Mouse (Mus musculus) heart, adult 2 months (tissue): ENCODE measurements at regions not wholly inside any gene's neighbourhood (a gene's known extent, or its start where the extent isn't known, plus 50 kb on each side); places are given as distances from the start of the nearest gene placed in this dataset.
"Not testable (repeated sequence)": the region's sequence is repeated elsewhere in the genome, so short reads cannot be mapped to it uniquely, and the experiment has no call there.

Experiments used
- DNase-seq, 2 experiments: peaks; one replicate each; pipeline ENCODE4 v3.0.0; 2021
- H3K27ac ChIP-seq: fragments of 200-600 bp; 2 replicates; pipeline ENCODE4 v1.8.1; 2022
- H3K27me3 ChIP-seq: fragments of 200-500 bp; 2 replicates; pipeline ENCODE4 v1.6.1; 2012; ENCODE audit warnings: mild to moderate bottlenecking, low read length, inconsistent platforms, mixed read lengths; ENCODE audit not compliant: control insufficient read depth, insufficient read depth
- H3K36me3 ChIP-seq: fragments of 200-500 bp; 2 replicates; pipeline ENCODE4 v1.6.1; 2012; ENCODE audit warnings: low read length, inconsistent platforms; ENCODE audit not compliant: control insufficient read depth, insufficient read depth
- H3K4me1 ChIP-seq: fragments of 200-500 bp; 2 replicates; pipeline ENCODE4 v1.6.1; 2011; ENCODE audit warnings: low read length; ENCODE audit not compliant: control insufficient read depth, insufficient read depth
- H3K4me3 ChIP-seq: fragments of 200-600 bp; 2 replicates; pipeline ENCODE4 v1.8.1; 2022
- H3K79me2 ChIP-seq: fragments of 200-500 bp; replicated peaks from 2 replicates; pipeline ENCODE4 v1.6.1; 2012; ENCODE audit warnings: mild to moderate bottlenecking, inconsistent platforms, low read length, moderate library complexity, mixed read lengths; ENCODE audit not compliant: control insufficient read depth, insufficient read depth
- H3K9ac ChIP-seq: fragments of 200-500 bp; 2 replicates; pipeline ENCODE4 v1.6.1; 2012; ENCODE audit warnings: low read depth, mild to moderate bottlenecking, control low read depth, inconsistent platforms, low read length, mixed read lengths
- CTCF ChIP-seq: fragments of 200-600 bp; IDR thresholded peaks from 2 replicates; pipeline ENCODE4 v1.8.1; 2022; ENCODE audit warnings: antibody characterized with exemption, mild to moderate bottlenecking, moderate library complexity
- EP300 ChIP-seq: fragments of 200-500 bp; IDR thresholded peaks from 2 replicates; pipeline ENCODE4 v1.6.1; 2011; ENCODE audit warnings: low read depth, low read length, control low read depth; ENCODE audit not compliant: insufficient read depth
- POLR2A ChIP-seq: fragments of 200-500 bp; IDR thresholded peaks from 2 replicates; pipeline ENCODE4 v1.6.1; 2011; ENCODE audit warnings: mild to moderate bottlenecking, low read depth, low read length, control low read depth; ENCODE audit not compliant: insufficient read depth
- WGBS: fragments of 180-500 bp; shearing (Covaris S2); methylation state at CpG from one replicate; pipeline ENCODE4 v1.1.7; 2018; 5-methylcytosine and 5-hydroxymethylcytosine counted together
- intact Hi-C: fragments of 180-260 bp; cut with DNase I; formaldehyde crosslinking; loops from one replicate; pipeline ENCODE4 v1.15.1; 2025

DNA sequence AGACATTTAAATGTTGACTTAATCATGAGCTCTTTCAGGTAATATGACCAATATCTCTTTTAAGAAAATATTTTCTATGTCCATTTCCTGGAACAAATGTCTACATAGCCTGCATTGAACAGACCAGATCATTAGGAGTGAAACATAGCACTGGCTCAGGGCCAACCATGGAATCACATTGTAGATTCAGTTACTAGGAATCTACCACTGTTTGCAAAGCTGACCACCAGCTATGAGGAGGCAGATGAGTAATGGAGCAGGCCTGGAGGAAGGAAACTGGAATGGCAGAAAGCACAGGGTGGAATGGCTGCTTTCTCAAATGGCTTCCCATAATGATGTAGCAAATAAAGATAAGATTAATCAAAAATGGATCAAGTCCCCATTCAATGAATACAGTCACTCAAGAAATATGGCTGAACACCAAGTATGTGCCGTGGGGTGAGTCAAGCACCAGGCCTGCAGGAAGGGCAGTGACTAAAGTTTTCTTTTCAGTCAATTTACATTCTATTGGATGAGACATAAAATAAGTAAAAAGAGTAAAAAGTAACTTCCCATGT lies 207.6 kb downstream of the Ankrd50 start:
- DNase-seq, result no peak
- Histone ChIP-seq H3K36me3 (peaks cover 8% of the 10 kb centered on the region), H3K27me3 (no peaks in the 10 kb centered on the region), H3K9ac (no peak overlapping the region), H3K4me1 (peaks cover 12% of the 10 kb centered on the region), H3K4me3 (no peak overlapping the region), H3K79me2 (no peaks in the 10 kb centered on the region), H3K27ac (peak overlapping the region; percentile 65)
- TF ChIP-seq CTCF (no peak), EP300 (no peak), POLR2A (no peak)
- intact Hi-C loops, result loop anchor here (5.0 kb wide), 1 partner anchor 35 kb away; no protein-coding TSS in a partner anchor
- 69% methylated on average over 1 of the region's 1 CpGs for WGBS

DNA sequence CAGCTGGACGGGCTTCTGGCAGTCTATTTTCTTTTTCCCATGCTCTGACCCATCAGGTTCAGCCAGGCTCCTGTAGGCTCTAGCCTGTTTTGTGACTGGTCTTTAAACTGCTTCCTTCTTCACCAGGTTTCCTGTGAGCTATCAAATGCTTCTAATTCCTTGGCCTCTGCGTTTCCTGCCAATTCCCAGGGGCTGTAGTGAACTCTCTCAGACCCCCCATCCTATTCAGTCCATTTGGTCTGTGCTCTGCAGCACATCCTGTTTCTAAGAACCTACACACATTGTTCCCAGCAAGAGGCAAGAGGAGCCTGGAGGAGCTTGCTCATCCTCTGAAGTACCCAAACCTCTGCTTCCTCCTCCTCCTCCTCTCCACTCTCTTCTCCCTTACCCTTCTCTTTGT lies 209.3 kb downstream of the Ankrd50 start:
- intact Hi-C loops, result loop anchor here (5.0 kb wide), 1 partner anchor 37 kb away; no protein-coding TSS in a partner anchor
- Histone ChIP-seq H3K27me3 (no peaks in the 10 kb centered on the region), H3K4me3 (no peak overlapping the region), H3K79me2 (no peaks in the 10 kb centered on the region), H3K36me3 (peaks cover 8% of the 10 kb centered on the region), H3K27ac (peak overlapping the region; percentile 65), H3K4me1 (peaks cover 11% of the 10 kb centered on the region), H3K9ac (no peak overlapping the region)
- WGBS, result 23% methylated on average over 2 of the region's 2 CpGs
- peak in 1 of 2 experiments; percentile 62 for DNase-seq
- no peak for TF ChIP-seq POLR2A
- TF ChIP-seq EP300, result peak; percentile 75; the same call in 1 of the 2 replicates

DNA sequence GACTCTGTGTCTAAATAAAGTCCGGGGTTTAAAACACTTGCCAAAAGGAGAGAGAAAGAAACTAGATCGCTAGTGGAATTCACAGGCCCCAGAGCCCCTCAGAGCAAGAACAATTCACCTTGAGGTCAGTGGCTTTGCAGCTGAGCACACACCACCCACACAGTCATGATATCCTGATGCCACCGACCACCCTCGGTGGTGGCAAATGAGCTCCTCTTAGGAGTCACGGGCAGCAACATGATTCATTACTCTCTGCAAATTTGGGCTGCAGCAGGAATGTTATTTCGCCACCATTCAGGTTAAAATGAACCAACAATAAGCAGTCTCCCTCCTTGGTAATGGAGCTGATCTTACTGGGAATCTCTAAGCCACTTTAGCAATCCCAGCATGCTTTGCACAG lies 213.9 kb downstream of the Ankrd50 start:
- intact Hi-C loops, result no loop called here
- TF ChIP-seq EP300, result no peak
- no peak for TF ChIP-seq CTCF
- TF ChIP-seq POLR2A, result no peak
- peaks cover 4% of the 10 kb centered on the region for H3K36me3 ChIP-seq
- H3K4me1 ChIP-seq, result peaks cover 6% of the 10 kb centered on the region
- DNase-seq, result no peak
- WGBS, result 72% methylated on average over 6 of the region's 6 CpGs
- no peak overlapping the region for H3K9ac ChIP-seq
- no peaks in the 10 kb centered on the region for H3K27me3 ChIP-seq
- H3K79me2 ChIP-seq, result no peaks in the 10 kb centered on the region
- H3K27ac ChIP-seq, result no peak overlapping the region
- H3K4me3 ChIP-seq, result no peak overlapping the region

DNA sequence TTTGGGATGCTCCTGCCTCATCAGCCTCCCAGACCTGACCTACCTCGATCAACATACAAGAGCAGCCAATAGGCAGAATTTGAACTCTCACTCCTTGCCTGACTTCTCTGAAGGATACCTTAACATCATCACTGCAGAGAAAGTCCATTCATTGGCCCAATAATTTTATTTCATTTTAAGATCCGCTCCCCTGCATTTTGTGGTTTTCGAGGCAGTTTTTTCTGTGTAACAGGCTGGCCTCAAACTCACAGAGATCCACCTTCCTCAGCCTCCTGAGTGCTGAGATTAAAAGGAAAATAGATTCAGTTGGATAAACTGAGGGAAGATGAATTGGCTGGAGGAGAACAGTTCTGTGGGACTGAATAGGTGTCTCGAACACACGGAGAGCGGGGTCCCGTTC lies 216.4 kb downstream of the Ankrd50 start:
- no peak for DNase-seq
- TF ChIP-seq CTCF (no peak), EP300 (no peak), POLR2A (no peak)
- no peaks in the 10 kb centered on the region for H3K79me2 ChIP-seq
- no peaks in the 10 kb centered on the region; the same call in 1 of the 2 replicates for H3K36me3 ChIP-seq
- 95% methylated on average over 7 of the region's 7 CpGs for WGBS
- H3K27ac ChIP-seq, result no peak overlapping the region
- no peaks in the 10 kb centered on the region for H3K4me1 ChIP-seq
- H3K27me3 ChIP-seq, result no peaks in the 10 kb centered on the region
- H3K9ac ChIP-seq, result no peak overlapping the region
- H3K4me3 ChIP-seq, result no peak overlapping the region
- intact Hi-C loops, result no loop called here

DNA sequence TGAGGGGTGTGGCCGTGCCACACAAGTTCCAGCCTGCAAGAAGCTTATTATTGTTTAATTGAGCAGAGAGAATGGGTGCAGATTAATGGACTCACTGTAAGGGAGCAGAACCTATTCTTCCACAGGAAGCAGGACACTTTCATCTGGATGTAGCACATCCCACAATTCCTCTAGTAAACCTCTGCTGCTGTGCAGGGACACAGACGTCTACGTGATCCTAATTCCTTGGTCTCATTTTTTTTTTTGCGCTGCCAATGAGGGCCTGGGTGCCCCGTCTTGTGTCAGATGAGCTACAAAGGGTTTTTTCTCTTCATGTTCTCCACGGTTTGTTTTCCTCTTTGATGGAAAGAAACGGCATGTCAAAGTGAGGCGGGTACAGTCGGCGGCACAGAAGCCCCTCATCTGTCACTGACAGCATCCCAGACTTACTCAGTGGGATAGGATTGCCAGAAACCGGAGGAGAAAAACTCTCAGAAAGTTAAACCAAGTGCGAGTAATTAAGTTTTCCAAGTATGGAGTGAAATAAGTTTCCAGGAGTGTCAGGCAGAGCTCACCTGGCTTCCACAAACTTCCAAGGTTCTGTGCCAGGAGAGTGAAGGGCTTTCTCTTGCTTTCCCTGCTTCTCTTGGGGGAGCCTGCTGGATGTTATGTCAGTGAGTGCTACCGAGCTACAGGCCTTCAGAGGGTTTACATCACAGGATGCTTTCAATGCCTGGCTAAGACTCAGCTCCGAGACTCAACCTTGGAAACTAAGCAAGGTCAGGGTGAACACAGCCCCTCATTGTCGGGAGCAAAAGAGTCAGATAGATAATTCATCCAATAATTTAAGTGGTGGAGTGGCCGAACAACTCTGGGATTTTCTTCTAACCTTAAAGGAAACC lies 221.1 kb downstream of the Ankrd50 start:
- no peak overlapping the region for H3K9ac ChIP-seq
- no peak overlapping the region for H3K4me3 ChIP-seq
- no peaks in the 10 kb centered on the region for H3K27me3 ChIP-seq
- H3K79me2 ChIP-seq, result no peaks in the 10 kb centered on the region
- no peak overlapping the region for H3K27ac ChIP-seq
- peak in 1 of 2 experiments; percentile 5 for DNase-seq
- no peaks in the 10 kb centered on the region for H3K36me3 ChIP-seq
- TF ChIP-seq EP300 (no peak), POLR2A (no peak), CTCF (no peak)
- no peaks in the 10 kb centered on the region for H3K4me1 ChIP-seq
- intact Hi-C loops, result no loop called here
- WGBS, result 84% methylated on average over 16 of the region's 16 CpGs

DNA sequence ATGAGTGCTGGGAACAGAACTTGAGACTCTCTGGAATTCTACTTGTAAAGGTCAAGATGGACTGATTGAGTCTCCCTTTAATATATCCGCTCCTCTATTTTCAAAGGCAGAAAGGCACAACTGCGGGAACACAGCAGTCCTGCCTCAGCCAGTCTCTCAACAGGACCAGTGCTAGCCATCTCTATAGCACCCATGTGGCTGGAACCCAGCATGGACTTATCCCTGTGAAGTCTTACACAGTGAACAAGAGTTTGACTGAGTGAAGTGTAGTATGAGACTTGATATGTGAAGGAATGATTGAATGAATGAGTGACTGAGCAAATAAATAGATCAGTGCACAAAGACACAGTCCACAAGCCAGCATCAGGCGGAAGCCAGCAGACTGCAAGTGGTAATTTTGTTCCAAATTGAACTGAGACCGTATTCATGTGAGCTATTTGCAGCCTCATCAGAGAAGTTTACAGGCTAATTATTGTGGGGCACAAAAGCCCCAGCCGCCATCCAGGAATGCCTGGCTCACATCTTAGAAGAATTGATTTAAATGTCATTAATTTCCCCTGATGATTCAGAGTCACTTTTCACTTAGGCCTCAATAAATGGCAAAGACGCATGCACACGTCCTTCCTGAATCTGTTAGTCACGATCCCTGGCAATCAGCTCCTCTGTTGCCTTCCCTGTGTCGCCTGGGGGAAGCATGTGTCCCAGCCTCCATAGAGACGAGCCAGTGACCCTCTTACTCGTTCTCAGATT lies 223.1 kb downstream of the Ankrd50 start:
- Histone ChIP-seq H3K79me2 (no peaks in the 10 kb centered on the region), H3K4me3 (no peak overlapping the region), H3K36me3 (no peaks in the 10 kb centered on the region), H3K9ac (no peak overlapping the region), H3K4me1 (peaks cover 3% of the 10 kb centered on the region), H3K27me3 (no peaks in the 10 kb centered on the region), H3K27ac (no peak overlapping the region)
- no peak for TF ChIP-seq CTCF
- no peak for TF ChIP-seq POLR2A
- no peak for TF ChIP-seq EP300
- 63% methylated on average over 11 of the region's 11 CpGs for WGBS
- peak in 1 of 2 experiments; percentile 10 for DNase-seq
- intact Hi-C loops, result no loop called here

DNA sequence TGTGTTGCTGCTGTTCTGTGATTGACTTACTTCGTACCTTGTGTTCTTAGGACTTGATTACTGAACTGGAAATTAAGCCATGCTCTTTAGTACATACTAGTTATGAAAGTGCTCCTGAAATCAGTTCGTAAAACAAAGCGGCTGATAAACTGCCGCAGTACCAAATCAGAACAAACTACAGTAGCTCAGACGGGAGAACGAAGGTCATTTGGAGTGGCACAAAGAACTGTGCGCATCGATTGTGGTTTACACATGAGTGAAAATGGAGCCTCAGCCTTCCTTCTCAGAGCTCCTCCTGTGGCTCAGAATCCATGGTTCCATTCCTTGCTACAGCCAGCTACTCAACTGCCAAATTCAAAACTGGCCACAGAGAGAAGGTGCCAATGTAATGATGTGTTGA lies 225.4 kb downstream of the Ankrd50 start:
- H3K4me1 ChIP-seq, result peaks cover 11% of the 10 kb centered on the region
- H3K9ac ChIP-seq, H3K36me3 ChIP-seq, H3K27ac ChIP-seq, H3K4me3 ChIP-seq, H3K79me2 ChIP-seq, H3K27me3 ChIP-seq: not testable (repeated sequence)
- peak in 1 of 2 experiments; percentile 0 for DNase-seq
- intact Hi-C loops, result loop anchor here (5.0 kb wide), 2 partner anchors 53 to 103 kb away; no protein-coding TSS in a partner anchor
- WGBS, result 95% methylated on average over 8 of the region's 8 CpGs
